Mouse (Mus musculus) testis, adult 2 months (tissue): Measurements from ENCODE around the gene Get4.

ENCODE experiments used
- CTCF ChIP-seq: fragments of 200-500 bp; IDR thresholded peaks from 2 replicates; pipeline ENCODE4 v1.5.1; 2012; ENCODE audit warnings: low read depth, mild to moderate bottlenecking, inconsistent platforms, low read length, moderate library complexity; ENCODE audit not compliant: control insufficient read depth, insufficient read depth, insufficient replicate concordance
- POLR2A ChIP-seq: fragments of 200-500 bp; IDR thresholded peaks from 2 replicates; pipeline ENCODE4 v1.6.1; 2012; ENCODE audit warnings: low read depth, mild to moderate bottlenecking, inconsistent platforms, low read length, moderate library complexity; ENCODE audit not compliant: control insufficient read depth

GRCm38 (mm10) chr5:139206081-139206480, 46.0 kb upstream of the Get4 start:
- TF ChIP-seq CTCF (no peak), POLR2A (no peak)
